Mouse (Mus musculus): Measurements from ENCODE around the gene Tor4a. TPM values are rescaled to one million over a fixed set of nuclear protein-coding genes. Genes with fewer than 3 reads are reported as not detected.

The Tor4a gene
- polyA plus RNA-seq (2016; fragmentation: Nextera tagmentation; extraction: Ambion mirVana): 3.1 and 3.9 TPM in 2 replicates

- Histone ChIP-seq H3K4me1 (peaks cover 16% of the 10 kb centered on the region), H3K27ac (no peak within 1 kb of the TSS), H3K9ac (no peak within 1 kb of the TSS), H3K27me3 (peaks cover 39% of the 10 kb centered on the region), H3K4me3 (peak within 1 kb of the TSS; percentile 25), H3K4me2 (replicated peaks) (peak within 1 kb of the TSS; percentile 43), H3K36me3 (peaks cover 24% of the 10 kb centered on the region), H3K9me3 (no peaks in the 10 kb centered on the region)
- WGBS: 9% methylated on average over 8 of the region's 8 CpGs
- no peak for ATAC-seq (ENCODE audit: insufficient number of reproducible peaks, insufficient read depth, low FRiP score, low TSS enrichment)
Measured at GRCm38 (mm10) chr2:25196172-25196954, at the start of gene Tor4a. Tor4a (minus strand) TSS chr2:25196886.

GRCm38 (mm10) chr2:25244144-25244543 lies 47.5 kb upstream of the Tor4a start:
- 89% methylated on average over 4 of the region's 4 CpGs for WGBS
- no peak overlapping the region for H3K27ac ChIP-seq
- no peak overlapping the region for H3K4me2 ChIP-seq (replicated peaks)
- no peak overlapping the region for H3K4me3 ChIP-seq
- peaks cover 34% of the 10 kb centered on the region for H3K27me3 ChIP-seq
- no peak for ATAC-seq (ENCODE audit: insufficient number of reproducible peaks, insufficient read depth, low FRiP score, low TSS enrichment)
- H3K9ac ChIP-seq: no peak overlapping the region
- H3K4me1 ChIP-seq: peaks cover 22% of the 10 kb centered on the region
- H3K9me3 ChIP-seq: no peaks in the 10 kb centered on the region
- peaks cover 33% of the 10 kb centered on the region for H3K36me3 ChIP-seq

- WGBS: 77% methylated on average over 8 of the region's 8 CpGs
- Histone ChIP-seq H3K4me2 (replicated peaks) (peak overlapping the region; percentile 98; the same call in 1 of the 2 replicates), H3K36me3 (peaks cover 25% of the 10 kb centered on the region), H3K4me1 (peaks cover 22% of the 10 kb centered on the region), H3K27me3 (peaks cover 34% of the 10 kb centered on the region), H3K4me3 (no peak overlapping the region), H3K27ac (no peak overlapping the region), H3K9ac (0 out of 2 replicates have a peak overlapping the region, but pooled peaks have one; percentile 52), H3K9me3 (no peaks in the 10 kb centered on the region)
- ATAC-seq (ENCODE audit: insufficient number of reproducible peaks, insufficient read depth, low FRiP score, low TSS enrichment): no peak
Measured at GRCm38 (mm10) chr2:25243342-25243741, 46.7 kb upstream of the Tor4a start.

- Histone ChIP-seq H3K9me3 (no peaks in the 10 kb centered on the region), H3K9ac (peak within 1 kb of the TSS; percentile 52), H3K27ac (0 out of 2 replicates have a peak within 1 kb of the TSS, but pooled peaks have one; percentile 8), H3K4me2 (replicated peaks) (peak within 1 kb of the TSS; percentile 98), H3K4me3 (peak within 1 kb of the TSS; percentile 52), H3K36me3 (peaks cover 12% of the 10 kb centered on the region), H3K27me3 (peaks cover 39% of the 10 kb centered on the region), H3K4me1 (peaks cover 22% of the 10 kb centered on the region)
- under 1% methylated on average over 59 of the region's 59 CpGs for WGBS
- no peak for ATAC-seq (ENCODE audit: insufficient number of reproducible peaks, insufficient read depth, low FRiP score, low TSS enrichment)
Measured at GRCm38 (mm10) chr2:25242101-25242506, 45.4 kb upstream of the Tor4a start, which contains the start of the genes Rnf208 and Cysrt1. Rnf208 (plus strand) TSS chr2:25242255. Cysrt1 (minus strand) TSS chr2:25242452.

- 21% methylated on average over 6 of the region's 6 CpGs for WGBS
- H3K9ac ChIP-seq: no peak overlapping the region
Measured at GRCm38 (mm10) chr2:25241438-25241775, 44.7 kb upstream of the Tor4a start.

GRCm38 (mm10) chr2:25240723-25241437 lies 44.2 kb upstream of the Tor4a start:
- H3K36me3 ChIP-seq: peaks cover 6% of the 10 kb centered on the region; the same call in 1 of the 2 replicates
- H3K4me2 ChIP-seq (replicated peaks): peak overlapping the region; percentile 98
- peak overlapping the region; percentile 24; the same call in 1 of the 2 replicates for H3K9ac ChIP-seq
- peak overlapping the region; percentile 34 for H3K4me3 ChIP-seq
- peak; percentile 81 for ATAC-seq (ENCODE audit: insufficient number of reproducible peaks, insufficient read depth, low FRiP score, low TSS enrichment)
- H3K9me3 ChIP-seq: no peaks in the 10 kb centered on the region
- WGBS: 1% methylated on average over 29 of the region's 29 CpGs
- peaks cover 43% of the 10 kb centered on the region for H3K27me3 ChIP-seq
- peak overlapping the region; percentile 8; the same call in 1 of the 2 replicates for H3K27ac ChIP-seq
- peaks cover 22% of the 10 kb centered on the region for H3K4me1 ChIP-seq

More at GRCm38 (mm10) chr2:25241438-25241775, 44.7 kb upstream of the Tor4a start:
- H3K36me3 ChIP-seq: peaks cover 11% of the 10 kb centered on the region
- H3K4me2 ChIP-seq (replicated peaks): peak overlapping the region; percentile 98
- ATAC-seq (ENCODE audit: insufficient number of reproducible peaks, insufficient read depth, low FRiP score, low TSS enrichment): 0 out of 2 replicates have a peak, but pooled peaks have one; percentile 19
- H3K4me3 ChIP-seq: peak overlapping the region; percentile 52
- H3K9me3 ChIP-seq: no peaks in the 10 kb centered on the region
- H3K27me3 ChIP-seq: peaks cover 39% of the 10 kb centered on the region
- H3K27ac ChIP-seq: no peak overlapping the region
- peaks cover 22% of the 10 kb centered on the region for H3K4me1 ChIP-seq

GRCm38 (mm10) chr2:25240310-25240709 lies 43.6 kb upstream of the Tor4a start:
- Histone ChIP-seq H3K4me3 (peak overlapping the region; percentile 34), H3K36me3 (peaks cover 2% of the 10 kb centered on the region; the same call in 1 of the 2 replicates), H3K27ac (peak overlapping the region; percentile 8; the same call in 1 of the 2 replicates), H3K9me3 (no peaks in the 10 kb centered on the region), H3K4me1 (peaks cover 22% of the 10 kb centered on the region), H3K9ac (0 out of 2 replicates have a peak overlapping the region, but pooled peaks have one; percentile 6), H3K27me3 (peaks cover 46% of the 10 kb centered on the region), H3K4me2 (replicated peaks) (peak overlapping the region; percentile 98)
- ATAC-seq (ENCODE audit: insufficient number of reproducible peaks, insufficient read depth, low FRiP score, low TSS enrichment): no peak
- 48% methylated on average over 8 of the region's 8 CpGs for WGBS

GRCm38 (mm10) chr2:25239766-25240165 lies 43.1 kb upstream of the Tor4a start:
- peaks cover 49% of the 10 kb centered on the region for H3K27me3 ChIP-seq
- 86% methylated on average over 3 of the region's 3 CpGs for WGBS

GRCm38 (mm10) chr2:25238106-25238505 lies 41.4 kb upstream of the Tor4a start:
- no peak for ATAC-seq (ENCODE audit: insufficient number of reproducible peaks, insufficient read depth, low FRiP score, low TSS enrichment)
- no peak overlapping the region for H3K4me2 ChIP-seq (replicated peaks)
- H3K4me1 ChIP-seq: peaks cover 22% of the 10 kb centered on the region
- H3K27me3 ChIP-seq: peaks cover 38% of the 10 kb centered on the region
- no peak overlapping the region for H3K4me3 ChIP-seq
- H3K9ac ChIP-seq: no peak overlapping the region
- no peaks in the 10 kb centered on the region for H3K9me3 ChIP-seq
- H3K36me3 ChIP-seq: no peaks in the 10 kb centered on the region
- no peak overlapping the region for H3K27ac ChIP-seq

More at GRCm38 (mm10) chr2:25239766-25240165, 43.1 kb upstream of the Tor4a start:
- Histone ChIP-seq H3K9ac (no peak overlapping the region), H3K4me2 (replicated peaks) (no peak overlapping the region), H3K4me1 (peaks cover 22% of the 10 kb centered on the region), H3K36me3 (no peaks in the 10 kb centered on the region), H3K9me3 (no peaks in the 10 kb centered on the region), H3K27ac (no peak overlapping the region), H3K4me3 (no peak overlapping the region)
- ATAC-seq (ENCODE audit: insufficient number of reproducible peaks, insufficient read depth, low FRiP score, low TSS enrichment): no peak

- no peaks in the 10 kb centered on the region for H3K9me3 ChIP-seq
- no peak overlapping the region for H3K4me3 ChIP-seq
- ATAC-seq (ENCODE audit: insufficient number of reproducible peaks, insufficient read depth, low FRiP score, low TSS enrichment): no peak
- H3K9ac ChIP-seq: no peak overlapping the region
- H3K27me3 ChIP-seq: peaks cover 33% of the 10 kb centered on the region
- H3K27ac ChIP-seq: no peak overlapping the region
- peaks cover 18% of the 10 kb centered on the region for H3K4me1 ChIP-seq
- no peak overlapping the region for H3K4me2 ChIP-seq (replicated peaks)
- no peaks in the 10 kb centered on the region for H3K36me3 ChIP-seq
- 68% methylated on average over 4 of the region's 4 CpGs for WGBS
Measured at GRCm38 (mm10) chr2:25237522-25237921, 40.8 kb upstream of the Tor4a start.

GRCm38 (mm10) chr2:25236614-25237013 lies 39.9 kb upstream of the Tor4a start, which contains the start of gene Rnf224:
Rnf224 (minus strand) TSS chr2:25236787.
- no peaks in the 10 kb centered on the region for H3K9me3 ChIP-seq
- H3K9ac ChIP-seq: no peak within 1 kb of the TSS
- H3K27me3 ChIP-seq: peaks cover 31% of the 10 kb centered on the region
- H3K4me1 ChIP-seq: peaks cover 11% of the 10 kb centered on the region
- no peaks in the 10 kb centered on the region for H3K36me3 ChIP-seq
- H3K4me2 ChIP-seq (replicated peaks): no peak within 1 kb of the TSS
- no peak within 1 kb of the TSS for H3K4me3 ChIP-seq
- H3K27ac ChIP-seq: no peak within 1 kb of the TSS
- no peak for ATAC-seq (ENCODE audit: insufficient number of reproducible peaks, insufficient read depth, low FRiP score, low TSS enrichment)
- WGBS: 32% methylated on average over 8 of the region's 8 CpGs
